Mouse (Mus musculus): Measurements from ENCODE around the gene Tmem86a.

Gene Tmem86a

DNA sequence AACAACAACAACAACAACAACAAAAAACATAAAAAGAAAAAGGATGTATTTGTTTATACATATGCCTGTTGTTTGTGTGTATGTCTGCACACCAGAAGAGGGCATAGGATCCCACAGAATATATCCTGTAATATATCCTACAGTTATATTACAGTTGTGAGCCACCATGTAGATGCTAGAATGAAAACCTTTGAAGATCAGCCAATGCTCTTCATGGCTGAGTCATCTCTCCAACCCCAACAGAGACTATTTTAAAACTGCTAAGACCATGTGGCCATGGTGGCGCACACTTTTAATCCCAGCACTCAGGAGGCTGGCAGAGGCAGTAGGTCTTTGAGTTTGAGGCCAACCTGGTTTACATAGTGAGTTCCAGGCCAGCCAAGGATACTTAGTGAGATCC is 22.9 kb upstream of the Tmem86a start:
- DNase-seq (ENCODE audit: low read depth, low spot score), result no peak

DNA sequence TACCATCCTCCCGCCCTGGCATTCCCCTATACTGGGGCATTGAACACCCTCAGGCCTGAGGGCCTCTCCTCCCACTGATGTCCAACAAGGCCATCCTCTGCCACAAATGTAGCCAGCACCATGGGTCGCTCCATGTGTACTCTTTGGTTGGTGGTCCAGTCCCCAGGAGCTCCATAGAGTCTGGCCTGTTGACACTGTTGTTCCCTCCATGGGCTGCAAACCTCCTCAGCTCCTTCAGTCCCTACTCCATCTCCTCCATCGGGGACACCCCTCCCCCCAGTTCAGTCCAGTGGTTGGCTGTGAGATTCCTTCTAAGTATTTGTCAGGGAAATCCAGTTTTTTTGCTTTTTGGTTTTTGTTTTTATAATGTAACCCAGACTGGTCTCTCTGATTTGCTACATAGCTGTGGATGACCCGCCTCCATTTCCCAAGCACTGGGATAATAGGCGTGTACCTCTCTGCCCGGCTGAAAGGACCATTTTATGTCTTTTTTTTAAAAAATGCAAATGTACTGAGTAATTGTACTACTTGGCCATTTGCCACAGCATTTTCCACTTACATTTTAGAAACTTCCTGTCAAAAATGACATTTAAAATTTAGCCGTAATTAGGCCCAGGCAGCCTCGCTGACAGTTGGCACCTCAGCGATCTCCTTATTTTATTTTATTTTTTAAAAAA is 19.7 kb upstream of the Tmem86a start:
- DNase-seq (ENCODE audit: low read depth, low spot score), result no peak

DNA sequence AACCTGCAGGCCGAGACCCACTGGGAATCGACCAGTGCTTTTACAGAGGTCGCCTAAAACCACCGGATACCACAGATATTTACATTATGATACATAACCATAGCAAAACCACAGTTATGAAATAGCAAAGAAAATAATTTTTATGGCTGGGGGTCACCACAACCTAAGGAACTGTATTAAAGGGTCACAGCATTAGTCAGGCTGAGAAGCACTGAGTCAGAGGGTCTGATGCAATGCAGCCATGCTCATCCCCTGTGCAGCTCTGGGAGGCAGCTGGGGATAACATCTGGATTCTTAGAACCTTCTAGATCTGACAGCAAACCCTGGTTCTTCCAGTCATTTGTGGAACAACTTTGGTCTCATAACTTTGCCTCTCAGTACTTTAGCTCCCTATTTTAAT is 19.0 kb upstream of the Tmem86a start:
- DNase-seq (ENCODE audit: low read depth, low spot score), result no peak

DNA sequence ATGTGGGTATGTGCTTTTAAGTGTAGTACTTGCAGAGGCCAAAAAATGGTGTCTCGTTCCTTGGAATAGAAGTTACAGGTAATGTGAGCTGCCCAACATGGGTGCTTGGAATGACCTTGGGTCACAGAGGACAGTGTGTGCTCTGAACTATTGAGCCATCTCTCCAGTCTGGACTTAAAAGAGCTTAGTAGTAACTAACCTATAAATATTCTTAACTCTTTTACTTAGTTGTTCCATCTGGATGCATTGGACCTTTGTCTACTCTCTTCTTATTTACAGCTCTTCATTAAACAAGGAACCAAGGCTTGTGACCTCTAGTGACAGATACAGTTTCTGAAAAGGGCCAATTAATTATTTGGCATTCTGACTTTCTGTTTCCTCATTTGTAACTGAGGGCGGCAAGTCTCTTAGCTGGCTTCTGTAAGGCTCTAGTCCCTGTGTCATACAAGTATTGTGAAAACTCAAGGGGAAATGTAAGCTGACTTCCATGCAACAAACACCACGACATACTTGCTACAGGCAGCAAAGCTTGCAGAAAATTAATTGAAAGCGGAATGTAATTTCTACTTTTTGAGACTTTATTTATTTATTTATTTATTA is 15.5 kb upstream of the Tmem86a start:
- no peak for DNase-seq (ENCODE audit: low read depth, low spot score)

DNA sequence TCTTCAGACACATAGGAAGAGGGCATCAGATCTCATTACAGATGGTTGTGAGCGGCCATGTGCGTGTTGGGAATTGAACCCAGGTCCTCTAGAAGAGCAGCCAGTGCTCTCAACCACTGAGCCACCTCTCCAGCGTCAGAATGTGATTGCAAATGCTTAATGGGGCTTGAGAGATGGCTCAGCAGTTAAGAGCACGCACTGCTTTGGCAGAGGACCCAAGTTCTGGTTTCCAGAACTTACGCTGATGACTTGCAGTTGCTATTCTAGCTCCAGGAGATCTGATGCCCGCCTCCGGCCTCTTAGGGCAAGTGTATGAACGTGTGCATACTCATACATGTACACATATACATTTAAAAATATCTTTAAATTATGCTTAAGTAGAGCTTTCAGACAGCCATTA is 15.0 kb upstream of the Tmem86a start:
- no peak for DNase-seq (ENCODE audit: low read depth, low spot score)

DNA sequence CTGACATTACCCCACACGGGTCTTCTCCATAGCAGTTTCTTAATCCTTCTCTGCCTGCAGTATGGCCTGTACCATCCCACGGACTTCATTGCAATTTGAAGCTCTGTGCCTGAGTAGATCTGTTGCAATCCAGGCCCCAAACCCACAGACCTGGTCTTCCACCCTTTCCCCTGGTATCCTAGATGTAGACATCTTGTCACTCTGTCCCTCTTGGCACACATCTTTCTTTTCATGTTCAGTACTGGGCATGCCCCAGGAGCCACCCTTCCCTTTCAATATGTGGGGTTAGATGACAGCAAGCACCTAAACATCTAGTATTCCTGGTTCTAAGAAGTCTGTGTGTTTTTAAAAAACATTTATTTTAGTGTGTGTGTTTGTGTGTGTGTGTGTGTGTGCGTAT is 8.7 kb upstream of the Tmem86a start:
- no peak for DNase-seq (ENCODE audit: low read depth, low spot score)

DNA sequence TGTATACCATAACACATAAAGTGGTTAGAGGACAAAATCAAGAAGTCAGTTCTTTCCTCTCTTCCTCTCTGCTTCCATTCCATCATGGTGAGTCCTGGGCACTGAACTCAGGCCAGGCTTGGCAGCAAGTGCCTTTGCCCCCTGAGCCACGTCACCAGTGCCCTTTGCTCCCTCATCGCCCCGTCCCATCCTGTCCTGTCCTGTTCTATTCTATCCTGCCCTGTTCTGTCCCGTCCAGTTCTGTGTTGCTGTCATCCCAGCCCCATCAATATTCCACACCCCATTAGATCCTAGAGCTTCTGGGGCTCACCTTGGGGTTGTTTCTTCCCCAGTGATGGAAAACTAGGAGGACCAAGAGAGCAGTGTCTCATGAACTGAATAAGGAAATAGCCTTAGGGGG is 8.3 kb upstream of the Tmem86a start:
- no peak for DNase-seq (ENCODE audit: low read depth, low spot score)

DNA sequence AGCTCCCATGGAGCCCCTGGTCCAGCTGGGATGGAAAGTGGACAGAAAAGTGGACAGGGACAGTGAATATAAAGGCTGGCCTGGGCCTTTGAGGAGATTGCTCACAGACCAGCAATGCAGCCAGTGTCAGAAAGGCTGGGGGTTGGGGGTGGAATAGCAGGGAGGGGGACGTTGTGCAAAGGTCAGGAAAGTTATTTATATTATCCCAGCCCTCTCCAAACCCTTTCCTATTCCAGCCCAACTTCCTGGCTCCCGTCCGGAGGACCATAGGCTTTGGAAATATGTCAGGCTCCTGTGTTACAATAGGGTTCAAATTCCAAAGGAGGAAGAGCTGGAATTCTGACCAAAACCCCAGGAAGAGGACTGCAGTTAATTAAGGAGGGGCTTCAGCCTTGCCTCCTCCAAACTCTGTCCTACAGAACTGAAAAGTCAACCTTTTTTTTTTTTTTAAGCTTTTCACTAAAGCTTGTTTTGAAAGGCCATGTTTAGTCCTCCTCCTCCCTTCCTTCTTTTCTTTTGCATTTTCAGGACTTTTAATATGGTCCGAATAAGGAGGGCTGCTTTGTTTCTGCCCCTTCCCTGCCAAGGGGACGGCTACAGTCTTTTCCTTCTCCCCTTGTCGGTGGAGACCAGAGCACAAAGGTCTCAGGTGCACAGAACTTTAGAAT is 7.4 kb upstream of the Tmem86a start:
- DNase-seq (ENCODE audit: low read depth, low spot score), result no peak

DNA sequence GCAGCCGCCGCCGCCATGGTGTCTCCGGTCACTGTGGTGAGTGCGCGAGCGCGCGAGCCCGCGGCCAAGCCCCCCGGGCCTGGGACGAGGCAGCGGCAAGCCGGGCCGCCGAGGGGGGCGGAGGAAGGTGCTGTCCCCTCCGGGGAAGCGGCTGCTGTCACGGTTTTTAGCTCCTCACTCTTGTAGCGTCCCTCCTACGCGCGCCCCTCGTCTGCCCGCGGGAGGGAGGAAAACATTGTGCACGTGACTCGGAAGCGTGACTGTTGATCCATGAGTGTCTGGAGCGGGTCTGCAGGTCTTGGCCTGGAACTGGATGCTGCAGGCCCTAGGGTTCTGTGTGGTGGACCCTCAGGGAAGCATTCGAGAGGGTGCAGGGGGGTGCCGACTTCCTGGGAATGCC is 365 bp downstream of the Tmem86a start:
- DNase-seq (ENCODE audit: low read depth, low spot score), result no peak

DNA sequence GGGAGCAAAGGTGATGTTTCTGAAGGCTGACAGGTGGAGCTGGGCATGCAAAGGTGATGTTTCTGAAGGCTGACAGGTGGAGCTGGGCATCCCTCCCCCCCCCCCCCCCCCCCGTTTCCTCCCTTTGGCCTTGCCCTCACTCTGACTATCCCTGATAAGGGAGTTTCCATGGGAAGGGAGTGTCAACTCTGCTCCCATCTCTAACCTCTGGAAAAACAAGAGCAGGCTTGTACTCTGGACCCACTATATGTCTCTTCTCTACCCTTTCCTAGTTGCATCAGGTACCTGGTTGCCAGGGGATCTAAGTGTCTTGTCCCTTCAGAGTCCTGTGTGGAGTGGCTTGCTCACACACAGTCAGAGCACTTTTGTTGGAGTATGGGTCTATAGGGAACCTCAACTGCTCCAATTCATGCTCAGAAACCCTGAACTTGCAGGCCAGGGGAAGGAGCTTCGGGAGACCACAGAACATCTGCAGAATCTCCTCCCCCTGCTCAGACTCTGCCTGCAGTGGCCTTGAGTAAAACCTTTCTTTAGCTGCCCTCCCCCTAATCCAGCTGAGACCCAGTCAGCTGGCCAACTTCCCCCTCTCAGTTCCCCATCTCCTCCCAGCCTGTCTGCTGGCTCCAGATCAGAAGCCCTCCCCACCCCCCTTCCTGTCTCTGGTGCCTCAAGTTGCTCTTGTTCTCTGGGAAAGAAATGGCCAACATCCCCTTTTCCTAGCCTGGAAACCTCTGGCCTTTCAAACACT is 1.2 kb downstream of the Tmem86a start:
- no peak for DNase-seq (ENCODE audit: low read depth, low spot score)

DNA sequence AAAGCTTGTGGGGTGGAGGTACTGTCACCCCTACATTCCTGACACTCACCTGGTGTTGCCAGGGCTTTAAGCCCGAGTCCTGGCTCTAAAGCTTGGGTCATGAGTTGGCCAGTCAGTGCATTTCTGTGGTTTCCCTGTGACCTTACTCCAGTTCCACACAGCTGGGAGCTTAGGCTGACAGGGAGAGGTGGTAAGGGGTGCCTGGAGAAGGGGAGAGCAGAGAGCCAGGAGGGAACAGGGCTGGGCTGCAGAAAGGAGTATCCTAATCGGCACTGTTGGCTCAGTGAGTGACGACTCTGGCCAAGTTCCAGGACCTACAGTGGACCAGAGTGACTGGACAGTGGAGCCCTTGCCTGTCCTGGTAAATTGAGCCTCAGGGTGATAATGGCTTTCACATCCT is 1.9 kb downstream of the Tmem86a start:
- no peak for DNase-seq (ENCODE audit: low read depth, low spot score)

DNA sequence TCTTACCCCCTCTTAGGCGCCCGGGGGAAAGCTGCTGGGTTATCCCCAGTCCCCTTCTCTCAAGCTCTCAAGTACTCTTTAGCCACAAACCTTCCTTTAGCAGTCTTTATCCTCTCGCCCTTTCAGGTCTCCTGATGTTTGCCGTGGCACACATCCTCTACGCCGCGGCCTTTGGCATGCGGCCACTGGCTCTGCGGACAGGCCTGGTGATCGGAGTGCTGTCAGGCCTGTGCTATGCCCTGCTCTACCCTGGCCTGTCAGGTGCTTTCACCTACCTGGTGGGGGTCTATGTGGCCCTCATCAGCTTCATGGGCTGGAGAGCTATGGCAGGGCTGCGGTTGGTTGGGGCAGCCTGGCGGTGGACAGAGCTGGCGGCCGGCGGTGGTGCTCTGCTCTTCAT is 2.9 kb downstream of the Tmem86a start:
- no peak for DNase-seq (ENCODE audit: low read depth, low spot score)

DNA sequence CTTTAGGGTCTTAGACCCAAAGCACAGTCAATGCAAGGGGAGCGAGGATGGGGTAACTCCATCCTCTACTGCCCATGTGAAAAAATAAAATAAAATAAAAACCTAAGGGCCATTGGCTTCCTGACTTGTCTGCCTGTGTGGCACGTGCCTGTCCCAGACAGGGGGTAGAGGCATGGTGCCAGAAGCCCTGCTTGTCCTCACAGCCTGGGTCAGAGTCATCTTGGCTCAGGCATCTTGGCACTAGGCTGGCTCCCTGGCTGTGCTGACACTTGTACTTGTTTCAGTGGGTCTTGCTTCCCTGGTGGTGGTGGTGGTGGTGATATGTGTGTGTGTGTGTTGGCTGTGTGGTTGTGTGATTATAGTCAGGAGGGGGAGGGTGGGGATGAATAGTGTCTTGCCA is 4.3 kb downstream of the Tmem86a start:
- no peak for DNase-seq (ENCODE audit: low read depth, low spot score)

DNA sequence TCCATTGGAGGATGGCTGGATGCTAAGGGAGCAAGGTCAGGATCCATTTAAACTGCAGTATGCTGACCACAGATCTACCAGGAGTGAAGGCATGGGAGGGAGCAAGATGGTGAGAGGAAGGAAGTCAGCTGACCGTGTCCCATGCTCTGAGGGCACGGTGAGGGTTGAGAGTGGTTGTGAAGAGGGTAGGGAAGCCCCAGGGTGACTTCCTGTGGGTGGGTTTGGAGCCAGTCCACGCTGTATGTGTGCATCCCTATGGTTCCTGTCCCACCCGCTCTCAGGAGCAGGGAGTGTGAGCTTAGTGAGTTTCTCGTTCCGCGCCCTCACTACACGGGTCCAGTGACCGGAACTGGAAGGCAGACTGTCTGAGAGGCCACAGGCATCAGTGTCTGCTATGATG is 5.3 kb downstream of the Tmem86a start:
- no peak for DNase-seq (ENCODE audit: low read depth, low spot score)

DNA sequence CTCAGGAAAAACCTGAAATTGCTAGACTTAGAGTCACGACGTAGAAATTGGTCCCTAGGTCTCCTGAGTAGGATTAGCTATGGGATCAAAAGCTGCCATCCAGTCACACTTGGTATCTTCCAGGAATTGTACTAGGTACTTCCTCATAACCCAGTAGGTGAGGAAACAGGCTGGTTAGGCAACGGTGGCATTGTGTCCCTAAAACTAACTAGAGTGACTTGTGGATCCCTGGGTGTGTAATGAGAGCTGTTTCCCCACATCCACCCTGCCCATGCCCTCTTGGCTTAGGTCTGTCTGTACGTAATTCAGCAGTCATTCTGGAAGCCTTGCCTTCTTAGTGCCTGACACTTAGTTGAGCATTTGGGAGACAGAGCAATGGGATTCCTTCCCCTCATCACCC is 5.9 kb downstream of the Tmem86a start:
- DNase-seq (ENCODE audit: low read depth, low spot score), result no peak

DNA sequence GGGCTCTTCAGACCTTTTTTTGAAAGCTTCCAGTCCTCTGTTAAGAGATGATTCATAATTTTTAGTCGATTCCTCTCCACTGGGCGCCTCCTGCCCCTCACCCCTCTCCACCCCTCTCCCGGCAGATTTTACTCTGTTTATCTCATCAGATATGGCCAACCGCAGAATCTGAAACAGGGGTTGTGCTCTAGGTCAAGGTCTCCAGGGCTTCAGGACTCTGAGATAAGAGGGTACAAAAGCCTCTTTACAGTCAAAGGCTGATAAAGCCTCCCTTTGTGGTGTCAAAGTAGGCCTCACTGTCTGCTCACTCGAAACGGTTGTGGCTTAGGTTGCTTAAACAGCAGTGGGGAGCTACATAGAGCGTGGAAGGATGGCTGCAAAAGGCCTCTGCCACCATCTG is 8.9 kb downstream of the Tmem86a start:
- no peak for DNase-seq (ENCODE audit: low read depth, low spot score)

DNA sequence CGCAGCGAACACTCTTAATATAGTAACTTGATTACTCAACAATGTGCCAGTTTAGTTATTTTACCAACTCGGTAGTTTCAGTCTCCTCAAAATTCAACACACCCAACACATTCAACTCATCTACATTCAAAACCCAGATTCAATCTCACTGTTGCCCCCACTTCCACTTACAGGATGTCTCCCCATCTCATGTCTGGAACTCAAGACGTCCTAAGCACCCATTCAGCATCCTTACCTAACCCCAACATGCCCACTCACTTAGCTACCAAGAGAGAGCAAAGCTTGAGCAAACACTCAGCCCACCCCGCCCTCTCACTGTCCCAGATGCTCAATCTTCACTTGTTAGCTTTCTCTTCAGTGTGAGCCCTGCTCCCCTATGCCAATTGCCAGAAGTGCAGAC is 11.2 kb downstream of the Tmem86a start:
- DNase-seq (ENCODE audit: low read depth, low spot score), result no peak

DNA sequence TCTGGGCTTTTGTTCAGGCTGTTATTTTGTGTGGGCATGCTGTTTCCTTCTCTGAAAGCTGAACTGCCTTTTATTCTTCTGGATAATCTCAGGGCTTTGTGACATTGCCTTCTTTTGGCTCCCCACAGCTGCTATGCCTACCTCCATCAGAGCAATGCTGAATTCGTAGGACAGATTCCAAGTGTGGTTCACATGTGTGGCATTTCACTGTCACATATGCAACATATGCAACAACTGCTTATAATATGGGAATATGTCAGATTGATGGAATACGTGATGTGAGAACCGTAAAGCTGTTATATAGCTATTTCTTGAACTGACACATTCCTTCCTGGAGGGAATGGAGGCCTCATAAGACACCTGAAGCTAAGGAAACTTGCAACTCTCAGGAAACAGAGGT is 16.5 kb downstream of the Tmem86a start:
- DNase-seq (ENCODE audit: low read depth, low spot score), result no peak

DNA sequence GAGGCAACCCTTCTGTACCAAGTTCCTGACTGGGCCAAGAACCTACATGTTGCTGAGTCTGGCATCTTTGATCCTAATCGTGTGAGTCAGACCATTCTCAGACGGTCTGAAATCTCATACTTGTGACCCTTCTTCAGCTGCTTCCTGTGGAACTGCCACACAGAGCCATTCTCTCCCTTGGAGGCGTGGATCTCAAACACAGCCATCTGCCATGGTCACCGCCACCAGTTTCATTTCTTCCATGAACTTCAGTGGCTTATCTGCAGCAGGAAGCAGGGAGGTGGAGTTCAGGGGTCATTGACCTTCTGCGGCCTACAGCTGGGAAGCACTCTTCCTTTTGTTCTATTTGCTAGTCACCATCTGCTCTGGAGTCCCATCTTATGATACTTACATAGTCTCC is 17.5 kb downstream of the Tmem86a start:
- no peak for DNase-seq (ENCODE audit: low read depth, low spot score)

DNA sequence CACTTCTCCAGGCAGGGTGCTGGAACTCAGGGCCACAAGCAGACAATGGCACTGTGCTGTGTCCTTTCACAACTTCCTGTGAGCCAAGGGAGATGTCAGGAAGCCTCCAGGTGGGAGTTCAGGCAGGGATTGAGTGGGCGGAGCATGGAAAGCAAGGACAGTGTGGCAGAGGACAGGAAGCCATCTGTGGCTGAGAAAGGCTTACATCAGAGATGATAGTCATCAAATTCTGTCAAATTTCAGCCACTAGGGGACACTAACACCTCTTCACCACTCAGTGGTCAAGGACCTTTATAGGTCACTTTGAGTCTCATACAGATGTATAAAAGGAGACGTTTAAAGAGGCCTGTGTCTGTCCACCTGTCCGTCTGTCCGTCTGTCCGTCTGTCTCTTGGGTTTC is 22.1 kb downstream of the Tmem86a start:
- no peak for DNase-seq (ENCODE audit: low read depth, low spot score)

DNA sequence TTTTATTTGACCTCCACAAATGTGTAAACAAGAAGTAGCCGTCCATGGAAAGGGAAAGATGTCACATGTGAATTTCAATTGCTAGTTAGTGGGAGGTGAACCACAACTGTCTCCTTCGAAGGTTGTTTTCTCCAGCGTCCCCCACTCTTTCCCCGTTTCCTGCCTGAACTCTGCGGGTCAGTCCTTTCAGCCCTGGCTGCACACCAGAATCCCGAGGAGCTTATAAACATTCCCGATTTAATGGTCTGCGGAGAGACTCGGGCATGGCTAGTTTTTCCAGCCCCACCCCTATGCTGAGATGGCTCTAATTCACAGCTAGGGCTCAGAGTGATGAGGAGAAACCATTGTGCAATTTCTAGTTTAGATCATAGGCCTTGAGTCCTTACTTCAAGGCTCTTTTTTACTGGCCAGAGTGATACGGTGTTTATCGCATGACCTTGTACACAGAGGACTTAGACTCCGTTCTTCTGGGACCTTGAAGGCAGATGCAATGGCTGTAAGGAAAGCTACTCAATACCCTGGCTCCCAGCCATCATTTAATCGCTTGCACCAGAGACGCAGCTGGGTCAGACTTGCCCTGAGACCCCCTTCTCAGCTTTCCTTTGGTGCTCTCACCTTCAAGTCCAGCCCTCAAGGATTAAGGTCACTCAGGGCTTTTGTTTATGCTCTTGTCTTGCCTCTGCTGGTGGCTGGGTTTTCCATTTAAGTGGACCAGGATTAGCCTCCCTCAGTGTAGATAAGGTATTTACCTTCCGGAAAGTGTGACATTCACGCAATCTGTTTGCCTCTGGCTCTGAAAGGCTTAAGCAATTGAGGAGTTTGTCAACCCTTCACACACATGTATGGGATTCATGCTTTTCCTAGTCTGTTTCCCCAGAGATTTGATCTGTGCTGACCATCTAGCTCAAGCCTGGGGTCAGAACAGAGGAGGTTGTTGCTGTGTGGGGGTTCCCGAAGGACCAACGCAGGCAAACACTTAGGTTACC is 23.4 kb downstream of the Tmem86a start:
- DNase-seq (ENCODE audit: low read depth, low spot score), result no peak
